Mouse (Mus musculus) lung, embryonic 15.5 days (tissue): ENCODE measurements around the gene Coro2b. TPM values are rescaled to one million over a fixed set of nuclear protein-coding genes. Genes with fewer than 3 reads are reported as not detected.
"Not testable (repeated sequence)": the region's sequence is repeated elsewhere in the genome, so short reads cannot be mapped to it uniquely, and the experiment has no call there.

Experiments used
- ATAC-seq: fragments of 200-750 bp; cut with Nextera tagmentation; 2 replicates; pipeline ENCODE4 v1.8.0; 2017; ENCODE audit warnings: moderate number of reproducible peaks, borderline replicate concordance; ENCODE audit not compliant: low FRiP score, low TSS enrichment; ENCODE audit errors: extremely low read depth
- H3K27ac ChIP-seq: fragments of 300-500 bp; sonication (generic); 2 replicates; pipeline ENCODE4 v1.5.1; 2015; ENCODE audit warnings: moderate library complexity, mild to moderate bottlenecking, inconsistent platforms
- H3K27me3 ChIP-seq: fragments of 300-500 bp; sonication (generic); 2 replicates; pipeline ENCODE4 v1.6.1; 2015; ENCODE audit warnings: inconsistent platforms
- H3K36me3 ChIP-seq: fragments of 300-500 bp; sonication (generic); 2 replicates; pipeline ENCODE4 v1.6.1; 2015; ENCODE audit warnings: inconsistent platforms
- H3K4me1 ChIP-seq: fragments of 300-500 bp; sonication (generic); 2 replicates; pipeline ENCODE4 v1.6.1; 2015; ENCODE audit warnings: inconsistent platforms
- H3K4me2 ChIP-seq: fragments of 300-500 bp; sonication (generic); 2 replicates; pipeline ENCODE4 v1.6.1; 2015; ENCODE audit warnings: inconsistent platforms, mild to moderate bottlenecking, moderate library complexity
- H3K4me3 ChIP-seq: fragments of 300-500 bp; sonication (generic); 2 replicates; pipeline ENCODE4 v1.5.1; 2015; ENCODE audit warnings: mild to moderate bottlenecking, inconsistent platforms
- H3K9ac ChIP-seq: fragments of 300-500 bp; sonication (generic); 2 replicates; pipeline ENCODE4 v1.6.1; 2015; ENCODE audit warnings: inconsistent platforms
- H3K9me3 ChIP-seq: fragments of 300-500 bp; sonication (generic); 2 replicates; pipeline ENCODE4 v1.6.1; 2016; ENCODE audit warnings: inconsistent platforms
- WGBS: fragments of 180-500 bp; shearing (Covaris S2); methylation state at CpG from one replicate; pipeline ENCODE4 v1.1.7; 2015; 5-methylcytosine and 5-hydroxymethylcytosine counted together
- polyA plus RNA-seq: library from polyadenylated mRNA; unstranded; fragments of >200 nt; fragmentation: Nextera tagmentation; extraction: Ambion mirVana; gene quantifications from 2 replicates; pipeline ENCODE4 v1.2.1, GENCODE M21; 2015

Coro2b gene
- polyA plus RNA-seq, 1 experiment from 2014 or later: 22.8 TPM

DNA sequence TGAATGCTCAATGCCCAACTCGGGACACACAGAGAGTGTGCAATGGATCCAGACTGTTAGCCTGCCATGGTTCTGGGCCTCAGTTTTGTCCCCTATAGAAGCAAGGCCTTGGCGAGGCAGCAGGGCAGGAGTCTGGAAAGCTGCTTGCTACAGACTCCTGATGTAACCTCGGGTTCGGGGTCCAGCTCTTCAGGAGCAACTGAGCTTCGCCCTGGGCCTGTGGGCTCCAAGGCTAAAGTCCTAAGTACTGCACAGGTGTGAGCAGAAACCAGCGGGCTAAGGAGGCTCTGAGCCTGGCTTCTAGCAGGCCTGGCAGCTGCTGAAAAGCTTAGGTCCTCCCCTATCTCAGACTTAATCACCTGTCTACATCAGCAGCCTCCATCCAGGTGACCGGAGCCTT is 86.0 kb downstream of the Coro2b start:
- no peaks in the 10 kb centered on the region for H3K9me3 ChIP-seq

DNA sequence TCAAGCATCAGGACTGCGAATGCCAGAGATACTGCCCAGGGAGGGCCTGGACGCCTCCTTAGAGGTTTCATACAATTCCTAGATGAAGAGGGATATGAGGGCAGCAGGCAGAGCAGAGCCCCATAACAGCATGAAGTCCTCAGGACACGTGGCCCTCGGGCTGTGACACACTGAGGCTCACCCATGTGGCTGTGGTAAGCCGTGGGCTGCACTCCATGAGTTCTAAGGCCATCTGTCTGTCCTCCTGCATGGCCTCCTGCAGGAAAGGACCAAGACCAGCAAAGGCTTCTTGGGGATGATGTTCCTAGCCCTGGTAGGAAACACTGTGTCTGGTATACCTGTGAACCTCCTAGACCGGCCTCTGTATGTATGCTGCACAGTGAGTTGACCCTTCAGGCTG is 86.5 kb downstream of the Coro2b start:
- H3K9me3 ChIP-seq: no peaks in the 10 kb centered on the region
- no peak overlapping the region for H3K9ac ChIP-seq
- 78% methylated on average over 6 of the region's 6 CpGs for WGBS
- ATAC-seq: no peak
- no peak overlapping the region for H3K27ac ChIP-seq
- no peak overlapping the region for H3K4me2 ChIP-seq
- peaks cover 23% of the 10 kb centered on the region for H3K4me1 ChIP-seq
- no peaks in the 10 kb centered on the region for H3K27me3 ChIP-seq
- H3K4me3 ChIP-seq: no peak overlapping the region
- H3K36me3 ChIP-seq: no peaks in the 10 kb centered on the region

More for the DNA sequence above, 86.0 kb downstream of the Coro2b start:
- Histone ChIP-seq H3K9ac (no peak overlapping the region), H3K4me3 (no peak overlapping the region), H3K4me1 (peaks cover 28% of the 10 kb centered on the region), H3K27me3 (no peaks in the 10 kb centered on the region), H3K4me2 (no peak overlapping the region), H3K27ac (no peak overlapping the region), H3K36me3 (no peaks in the 10 kb centered on the region)
- ATAC-seq: no peak
- 77% methylated on average over 7 of the region's 7 CpGs for WGBS

DNA sequence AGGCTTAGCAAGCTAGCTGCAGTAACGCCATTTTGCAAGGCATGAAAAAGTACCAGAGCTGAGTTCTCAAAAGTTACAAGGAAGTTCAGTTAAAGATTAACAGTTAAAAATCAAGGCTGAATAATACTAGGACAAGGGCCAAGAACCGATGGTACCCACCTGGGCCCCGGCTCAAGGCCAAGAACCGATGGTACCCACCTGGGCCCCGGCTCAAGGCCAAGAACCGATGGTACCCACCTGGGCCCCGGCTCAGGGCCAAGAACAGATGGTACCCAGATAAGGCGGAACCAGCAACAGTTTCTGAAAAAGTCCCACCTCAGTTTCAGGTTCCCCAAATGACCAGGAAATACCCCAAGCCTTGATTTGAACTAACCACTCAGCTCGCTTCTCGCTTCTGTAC is 89.5 kb downstream of the Coro2b start:
- 82% methylated on average over 6 of the region's 10 CpGs for WGBS
- not testable (repeated sequence) for H3K4me2 ChIP-seq, H3K9ac ChIP-seq, H3K27ac ChIP-seq, H3K36me3 ChIP-seq, ATAC-seq, H3K4me3 ChIP-seq, H3K27me3 ChIP-seq, H3K9me3 ChIP-seq
- H3K4me1 ChIP-seq: peaks cover 14% of the 10 kb centered on the region

DNA sequence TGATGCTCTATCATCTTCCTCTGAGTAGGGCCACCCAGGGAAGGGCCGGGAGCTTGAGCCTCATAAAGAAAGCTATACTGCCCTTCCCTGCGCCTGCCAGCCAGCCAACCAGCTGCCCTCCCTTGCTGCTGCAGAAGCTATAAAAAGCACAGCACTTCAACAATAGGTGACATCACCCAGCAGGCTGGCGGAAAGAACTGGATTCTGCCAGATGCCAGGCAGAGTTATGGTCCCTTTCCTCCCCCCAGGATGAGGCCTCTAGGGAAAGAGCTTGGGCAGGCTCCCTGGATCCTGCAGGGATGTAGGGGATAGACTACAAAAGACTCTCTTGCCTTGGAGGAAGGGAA is 98.1 kb downstream of the Coro2b start:
- Histone ChIP-seq H3K4me2 (no peak overlapping the region), H3K9me3 (no peaks in the 10 kb centered on the region), H3K36me3 (no peaks in the 10 kb centered on the region), H3K4me3 (no peak overlapping the region), H3K27me3 (no peaks in the 10 kb centered on the region), H3K27ac (peak overlapping the region; percentile 83), H3K4me1 (peaks cover 20% of the 10 kb centered on the region), H3K9ac (no peak overlapping the region)
- 57% methylated on average over 3 of the region's 3 CpGs for WGBS
- ATAC-seq: peak; percentile 47; the same call in 1 of the 2 replicates

DNA sequence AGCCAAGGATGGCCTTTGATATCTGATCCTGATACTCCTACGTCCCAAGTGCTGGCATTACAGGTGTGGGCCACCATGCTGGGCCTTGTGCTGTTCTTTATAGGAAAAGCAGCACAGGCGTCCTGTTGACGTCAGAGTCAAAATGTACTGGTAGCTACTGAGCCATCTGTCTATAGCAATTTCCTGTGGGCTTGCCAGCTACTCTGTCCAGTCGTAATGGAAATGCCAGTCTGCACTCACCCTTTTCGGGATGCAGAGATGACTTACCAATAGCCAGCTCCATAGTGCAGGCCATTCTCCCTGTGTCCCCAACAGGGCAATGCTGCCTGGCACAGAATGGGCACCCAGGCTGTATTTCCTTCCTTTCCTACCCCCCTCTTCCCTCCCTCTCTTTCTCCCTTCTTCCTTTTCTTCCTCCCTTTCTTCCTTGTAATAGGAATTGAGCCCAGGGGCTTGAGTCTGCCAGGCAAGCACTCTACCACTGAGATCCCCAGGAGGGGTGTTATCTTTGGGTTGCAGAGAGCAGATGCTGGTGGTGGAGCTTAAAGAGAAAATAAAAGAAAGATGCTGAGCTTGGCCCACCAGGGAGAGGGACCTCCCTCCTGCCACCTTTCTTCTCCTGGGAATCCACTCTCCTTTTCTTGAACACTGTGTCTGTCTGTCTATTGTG is 98.6 kb downstream of the Coro2b start:
- Histone ChIP-seq H3K36me3 (no peaks in the 10 kb centered on the region), H3K4me3 (no peak overlapping the region), H3K9ac (no peak overlapping the region), H3K27me3 (no peaks in the 10 kb centered on the region), H3K4me1 (peaks cover 20% of the 10 kb centered on the region), H3K27ac (peak overlapping the region; percentile 83), H3K9me3 (no peaks in the 10 kb centered on the region), H3K4me2 (no peak overlapping the region)
- WGBS: 80% methylated on average over 5 of the region's 5 CpGs
- ATAC-seq: 0 out of 2 replicates have a peak, but pooled peaks have one; percentile 10

DNA sequence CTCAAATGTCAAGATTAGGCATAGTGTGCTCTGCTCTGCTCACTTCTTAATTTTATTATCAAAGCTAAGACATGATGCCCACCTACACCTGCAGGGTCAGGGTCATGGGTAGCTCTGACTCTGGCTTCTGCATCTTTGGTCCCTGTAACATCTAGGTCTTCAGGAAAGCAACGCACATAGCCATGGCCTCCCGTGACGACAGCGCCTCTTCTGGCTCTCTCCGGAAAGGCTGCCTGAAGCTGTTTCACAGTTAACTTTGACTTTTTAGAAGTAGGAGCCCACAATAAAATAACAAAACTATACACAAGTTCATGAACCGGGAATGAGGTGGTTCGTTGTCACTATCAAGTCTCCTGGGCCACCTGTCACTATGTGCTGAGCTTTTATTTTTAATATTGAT is 99.4 kb downstream of the Coro2b start:
- H3K4me1 ChIP-seq: peaks cover 20% of the 10 kb centered on the region
- H3K4me2 ChIP-seq: no peak overlapping the region
- ATAC-seq: no peak
- H3K4me3 ChIP-seq: no peak overlapping the region
- H3K9ac ChIP-seq: no peak overlapping the region
- H3K27me3 ChIP-seq: no peaks in the 10 kb centered on the region
- no peaks in the 10 kb centered on the region for H3K9me3 ChIP-seq
- H3K27ac ChIP-seq: no peak overlapping the region
- WGBS: 91% methylated on average over 7 of the region's 7 CpGs
- no peaks in the 10 kb centered on the region for H3K36me3 ChIP-seq

DNA sequence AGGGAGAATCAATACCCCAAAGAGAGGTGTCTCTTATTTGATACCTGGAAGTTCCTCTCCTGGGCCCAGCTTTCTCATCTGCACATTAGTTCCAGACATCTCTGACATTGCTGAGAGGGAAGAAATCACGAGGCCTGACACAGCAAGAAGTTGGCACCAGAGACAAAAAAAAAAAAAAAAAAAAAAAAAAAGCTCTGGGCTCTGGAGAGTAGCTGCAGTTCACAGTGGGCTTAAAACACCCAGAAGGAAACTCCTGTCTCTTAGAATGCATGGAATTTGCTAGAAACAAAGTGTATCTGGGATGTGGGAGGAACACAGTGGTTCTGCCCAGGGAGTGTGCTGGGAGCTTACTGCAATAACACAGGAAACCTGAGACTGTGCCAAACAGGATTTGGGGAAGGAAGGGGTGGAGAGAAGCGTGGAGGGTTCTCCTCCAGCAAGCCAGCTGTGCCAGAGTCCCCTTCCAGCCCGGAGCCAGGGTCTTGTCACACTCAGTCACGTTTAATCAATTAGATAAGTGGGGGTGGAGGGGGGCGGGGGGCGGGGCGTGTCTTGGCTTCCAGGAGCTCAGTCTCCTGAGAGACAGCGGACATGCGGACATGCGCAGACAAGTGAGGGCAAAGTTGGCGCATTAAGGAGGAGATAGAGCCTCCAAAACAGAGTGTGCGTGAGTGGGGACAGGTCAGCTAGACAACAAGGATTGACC is 101.1 kb downstream of the Coro2b start:
- Histone ChIP-seq H3K9ac (no peak overlapping the region), H3K27ac (peak overlapping the region; percentile 88), H3K4me1 (peaks cover 20% of the 10 kb centered on the region), H3K4me2 (peak overlapping the region; percentile 40), H3K4me3 (no peak overlapping the region), H3K36me3 (peaks cover 8% of the 10 kb centered on the region), H3K9me3 (no peaks in the 10 kb centered on the region), H3K27me3 (no peaks in the 10 kb centered on the region)
- 1% methylated on average over 12 of the region's 12 CpGs for WGBS
- peak; percentile 92 for ATAC-seq

DNA sequence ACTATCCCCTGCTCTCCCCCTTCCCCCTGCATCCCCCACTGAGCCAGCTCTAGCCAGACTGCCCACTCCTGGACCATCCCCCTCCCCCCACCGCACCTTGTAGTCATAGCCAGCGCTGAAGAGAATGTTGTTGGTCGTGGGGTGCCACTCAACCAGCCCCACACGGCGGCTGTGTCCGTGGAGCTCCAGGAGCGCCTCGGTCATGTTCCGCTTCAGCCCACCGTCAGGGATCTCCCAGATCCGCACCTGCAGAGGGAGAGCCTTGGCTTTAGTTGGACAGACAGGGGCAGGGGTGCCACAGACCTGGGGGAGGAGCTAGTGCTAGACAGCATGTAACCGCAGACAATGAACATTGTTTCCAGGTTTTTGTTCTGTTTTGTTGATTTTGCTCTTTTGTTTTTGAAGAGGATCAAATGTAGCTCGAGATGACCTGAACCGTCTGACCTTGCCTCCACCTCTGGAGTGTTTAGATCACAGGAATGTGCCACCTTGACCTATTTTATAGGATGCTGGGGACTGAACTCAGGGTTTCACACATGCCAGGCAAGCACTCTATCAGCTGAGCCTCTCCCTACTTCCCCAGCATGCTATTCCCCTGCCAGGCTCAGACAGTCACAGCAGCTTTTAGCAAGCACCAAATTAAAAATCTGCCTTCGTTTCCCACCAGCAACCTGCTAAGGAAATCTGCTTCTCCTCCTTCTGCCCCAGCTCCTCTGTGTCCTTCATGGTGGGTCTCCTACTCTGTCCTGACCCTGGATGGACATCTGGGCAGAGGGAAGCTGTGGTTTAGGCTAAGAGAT is 104.4 kb downstream of the Coro2b start:
- Histone ChIP-seq H3K36me3 (peaks cover 22% of the 10 kb centered on the region), H3K4me2 (no peak overlapping the region), H3K27ac (no peak overlapping the region), H3K9me3 (no peaks in the 10 kb centered on the region), H3K4me1 (peaks cover 16% of the 10 kb centered on the region), H3K27me3 (no peaks in the 10 kb centered on the region), H3K9ac (no peak overlapping the region), H3K4me3 (no peak overlapping the region)
- 56% methylated on average over 15 of the region's 15 CpGs for WGBS
- ATAC-seq: no peak

DNA sequence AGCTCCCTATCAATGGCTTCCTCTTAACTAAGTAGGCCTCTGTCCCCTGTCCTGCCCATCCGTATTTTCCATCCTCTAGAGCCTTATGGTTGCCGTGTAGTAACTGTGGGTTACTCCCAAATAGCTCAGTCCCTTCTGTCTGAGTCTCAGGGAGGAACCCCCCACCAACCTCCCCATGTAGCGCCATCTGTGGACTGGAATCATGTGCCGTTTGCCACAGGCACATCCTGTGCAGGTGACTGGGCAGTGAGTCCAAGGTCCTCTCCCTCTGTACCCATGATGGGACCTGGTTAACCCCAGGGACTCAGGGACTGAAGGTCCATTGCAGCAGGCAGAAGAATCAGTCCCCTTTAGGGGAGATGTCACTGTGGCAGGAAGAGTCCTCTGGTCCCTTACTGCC is 106.1 kb downstream of the Coro2b start:
- no peak for ATAC-seq
- no peak overlapping the region for H3K27ac ChIP-seq
- peaks cover 7% of the 10 kb centered on the region for H3K4me1 ChIP-seq
- no peaks in the 10 kb centered on the region for H3K27me3 ChIP-seq
- H3K4me3 ChIP-seq: no peak overlapping the region
- no peaks in the 10 kb centered on the region for H3K9me3 ChIP-seq
- H3K36me3 ChIP-seq: peaks cover 23% of the 10 kb centered on the region
- no peak overlapping the region for H3K9ac ChIP-seq
- 88% methylated on average over 4 of the region's 4 CpGs for WGBS
- no peak overlapping the region for H3K4me2 ChIP-seq

DNA sequence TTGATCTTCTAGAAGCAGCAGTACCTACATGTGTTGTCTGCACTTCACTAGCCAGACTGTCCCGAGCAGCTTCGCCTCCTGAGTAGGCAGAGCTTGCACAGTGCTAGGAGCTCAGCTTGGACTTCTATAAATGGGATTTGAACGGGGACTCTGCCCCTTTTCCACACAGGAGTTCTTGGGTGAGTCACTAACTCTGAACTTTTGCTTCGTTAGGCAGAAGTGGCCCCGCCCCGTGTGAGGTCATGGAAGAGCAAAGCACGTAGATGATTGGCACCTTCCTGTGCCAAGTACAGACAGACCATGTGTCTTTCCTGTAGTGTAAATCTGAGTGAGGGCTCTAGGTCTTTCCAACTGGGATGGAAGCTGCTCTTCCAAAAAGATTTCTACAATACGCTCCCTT is 109.8 kb downstream of the Coro2b start:
- no peak overlapping the region for H3K9ac ChIP-seq
- ATAC-seq: no peak
- no peak overlapping the region for H3K27ac ChIP-seq
- no peaks in the 10 kb centered on the region for H3K9me3 ChIP-seq
- peaks cover 31% of the 10 kb centered on the region for H3K36me3 ChIP-seq
- no peaks in the 10 kb centered on the region for H3K27me3 ChIP-seq
- no peaks in the 10 kb centered on the region for H3K4me1 ChIP-seq
- no peak overlapping the region for H3K4me2 ChIP-seq
- H3K4me3 ChIP-seq: no peak overlapping the region
- WGBS: 79% methylated on average over 8 of the region's 8 CpGs

DNA sequence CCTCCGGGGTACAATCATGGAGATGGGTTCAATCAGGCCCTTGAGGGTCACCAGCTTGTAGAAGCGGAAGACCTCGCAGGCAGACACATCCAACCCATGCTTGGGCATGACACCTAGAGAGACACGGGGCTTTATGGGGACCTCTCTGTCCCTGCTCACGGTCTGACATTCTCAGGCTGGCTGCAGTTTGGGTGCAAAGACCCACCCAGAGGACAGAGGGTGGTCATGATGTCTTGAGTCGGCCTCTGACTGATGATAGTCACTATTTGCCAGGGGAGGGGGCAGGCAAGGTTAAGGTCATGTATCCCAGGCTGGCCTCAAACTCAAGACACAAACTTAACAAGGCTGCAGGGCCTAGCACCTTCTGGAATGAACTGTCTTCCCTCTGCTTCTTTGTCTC is 110.3 kb downstream of the Coro2b start:
- H3K4me2 ChIP-seq: no peak overlapping the region
- H3K9ac ChIP-seq: no peak overlapping the region
- no peaks in the 10 kb centered on the region for H3K9me3 ChIP-seq
- H3K27ac ChIP-seq: peak overlapping the region; percentile 51; the same call in 1 of the 2 replicates
- peaks cover 3% of the 10 kb centered on the region for H3K4me1 ChIP-seq
- 93% methylated on average over 6 of the region's 6 CpGs for WGBS
- H3K27me3 ChIP-seq: no peaks in the 10 kb centered on the region
- no peak for ATAC-seq
- H3K36me3 ChIP-seq: peaks cover 30% of the 10 kb centered on the region
- H3K4me3 ChIP-seq: no peak overlapping the region

DNA sequence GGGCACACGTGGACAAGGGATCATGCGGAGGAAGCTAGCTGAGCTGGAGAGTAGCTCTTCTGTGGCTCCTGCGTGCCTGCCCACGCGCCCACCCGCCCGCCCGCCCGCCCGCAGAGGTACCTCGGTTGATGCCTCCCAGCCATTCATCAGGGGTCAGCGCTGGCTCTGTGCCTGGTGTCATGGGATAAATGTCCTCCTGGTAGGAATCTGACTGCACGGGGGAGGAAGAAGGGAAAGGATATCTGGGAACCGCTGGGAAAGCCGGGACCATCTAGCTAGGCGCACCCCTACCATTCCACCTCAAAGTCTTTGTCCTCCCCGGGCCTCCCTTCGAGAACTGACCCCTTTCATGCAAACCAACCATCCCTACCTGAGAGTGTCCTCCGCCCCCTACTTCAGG is 110.8 kb downstream of the Coro2b start:
- Histone ChIP-seq H3K9me3 (no peaks in the 10 kb centered on the region), H3K9ac (no peak overlapping the region), H3K4me1 (peaks cover 8% of the 10 kb centered on the region), H3K4me2 (no peak overlapping the region), H3K27me3 (no peaks in the 10 kb centered on the region), H3K27ac (peak overlapping the region; percentile 51), H3K4me3 (no peak overlapping the region), H3K36me3 (peaks cover 25% of the 10 kb centered on the region)
- ATAC-seq: no peak
- 78% methylated on average over 19 of the region's 19 CpGs for WGBS
